Mouse (Mus musculus) cortical plate, adult 2 months (tissue): ENCODE measurements around the gene Nabp2.

Experiments
- CTCF ChIP-seq: fragments of 200-500 bp; IDR thresholded peaks from 2 replicates; pipeline ENCODE4 v1.5.1; 2011; ENCODE audit warnings: mild to moderate bottlenecking, control low read depth, low read length; ENCODE audit not compliant: insufficient read depth; ENCODE audit errors: extremely low read depth
- POLR2A ChIP-seq: fragments of 200-500 bp; IDR thresholded peaks from 2 replicates; pipeline ENCODE4 v1.6.1; 2011; ENCODE audit warnings: mild to moderate bottlenecking, low read length, control low read depth; ENCODE audit not compliant: insufficient read depth; ENCODE audit errors: extremely low read depth

GRCm38 (mm10) chr10:128362568-128362967 is 48.7 kb downstream of the Nabp2 start:
- TF ChIP-seq POLR2A (no peak), CTCF (peak; percentile 24; the same call in 1 of the 2 replicates)
